Mouse (Mus musculus): ENCODE data around the gene Polr3e.
"Not testable (repeated sequence)": the region's sequence is repeated elsewhere in the genome, so short reads cannot be mapped to it uniquely, and the experiment has no call there.

The Polr3e gene

DNA sequence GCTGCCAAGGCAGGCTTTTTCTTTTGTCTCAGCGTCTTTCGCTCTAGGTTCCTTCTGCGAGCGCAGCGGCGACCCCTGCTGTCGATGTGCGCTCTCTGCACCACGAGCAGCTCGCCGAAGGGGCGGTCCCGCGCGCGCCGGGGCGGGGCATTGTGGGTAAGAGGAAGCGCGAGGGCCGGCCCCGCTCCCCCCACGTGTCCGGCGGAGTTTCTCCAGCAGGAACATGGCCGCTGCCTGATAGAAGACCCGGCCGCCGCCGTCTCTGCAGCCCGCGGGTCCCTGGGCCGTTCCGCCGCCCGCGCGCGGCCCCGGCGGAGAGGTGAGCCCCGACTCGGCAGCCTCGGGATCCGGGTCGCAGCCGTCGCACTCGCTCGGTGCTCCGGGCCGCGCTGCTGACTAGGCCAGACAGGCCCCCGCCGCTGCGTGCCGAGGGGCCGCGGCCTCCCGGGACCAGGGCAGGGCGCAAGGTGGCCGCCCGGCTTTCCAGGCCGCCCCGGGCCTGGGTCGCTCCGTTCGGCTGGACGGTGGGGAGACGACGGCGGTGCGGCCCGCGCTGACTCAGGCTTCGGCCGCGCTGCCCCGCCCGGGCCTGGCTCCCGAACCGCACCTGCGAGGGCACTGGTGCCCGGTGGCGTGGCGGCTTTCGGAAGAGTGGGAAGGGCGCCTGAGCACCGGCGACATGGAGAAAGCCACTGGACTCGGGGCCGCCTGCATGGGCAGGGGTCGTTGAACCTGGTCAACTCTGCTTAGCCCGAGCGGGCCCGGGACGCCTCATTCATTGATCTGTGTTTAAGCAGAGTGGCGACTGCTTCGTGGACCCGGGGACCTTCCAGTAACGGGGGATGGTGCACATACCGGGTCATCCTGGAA lies at the start of gene Polr3e:
Gene Polr3e, plus strand, starts transcription at position 153 of the 870 bp plus-strand sequence.
- DNase-seq (ENCODE audit: low spot score in 2 of 2), result peak; percentile 99 to 100

DNA sequence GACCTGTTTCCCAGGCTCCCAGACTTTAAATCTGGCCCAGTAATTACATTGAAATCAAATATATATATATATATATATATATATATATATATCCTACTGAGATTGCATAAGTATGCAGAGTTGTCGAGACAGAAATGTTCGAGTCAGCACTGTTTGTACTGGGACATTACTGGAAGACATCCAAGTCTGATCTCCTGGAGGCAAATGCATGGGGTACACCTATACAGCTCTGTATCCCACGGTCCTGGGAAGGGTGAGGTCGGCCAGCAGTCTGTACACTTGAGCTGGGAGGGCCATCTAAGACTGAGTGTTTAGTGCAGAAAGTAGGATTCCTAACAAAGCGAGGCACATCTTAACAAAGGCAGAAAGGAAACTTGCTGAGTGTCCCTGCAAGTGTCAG lies 47.7 kb upstream of the Polr3e start:
- DNase-seq (ENCODE audit: low spot score in 2 of 2), result no peak

DNA sequence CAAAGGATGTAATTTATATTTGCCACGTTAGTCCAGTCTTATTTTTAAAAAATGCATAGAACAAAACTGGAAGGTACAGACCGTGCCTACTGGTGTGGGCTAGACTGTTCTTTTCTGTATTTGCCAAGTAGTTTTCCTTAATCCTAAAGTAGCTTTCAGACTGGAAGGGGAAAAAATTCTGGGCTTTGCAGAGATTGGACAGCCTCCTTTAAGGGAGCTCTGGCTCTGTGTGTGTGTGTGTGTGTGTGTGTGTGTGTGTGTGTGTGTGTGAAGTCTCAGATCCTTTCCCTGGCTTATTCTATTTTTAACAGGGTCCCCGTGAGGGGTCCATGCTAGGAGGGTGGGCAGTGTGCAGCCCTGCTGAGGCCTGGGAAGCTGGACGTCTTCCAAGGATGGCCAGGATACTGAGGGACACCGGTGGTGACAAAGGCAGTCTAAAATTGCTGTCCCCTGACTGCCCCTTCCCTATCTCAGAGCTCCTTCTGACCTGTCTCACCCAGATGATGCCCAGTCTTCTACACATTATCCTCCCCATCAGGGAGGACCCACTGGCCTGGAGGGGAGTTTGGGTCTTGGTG lies 47.0 kb upstream of the Polr3e start:
- DNase-seq (ENCODE audit: low spot score in 2 of 2), result no peak

DNA sequence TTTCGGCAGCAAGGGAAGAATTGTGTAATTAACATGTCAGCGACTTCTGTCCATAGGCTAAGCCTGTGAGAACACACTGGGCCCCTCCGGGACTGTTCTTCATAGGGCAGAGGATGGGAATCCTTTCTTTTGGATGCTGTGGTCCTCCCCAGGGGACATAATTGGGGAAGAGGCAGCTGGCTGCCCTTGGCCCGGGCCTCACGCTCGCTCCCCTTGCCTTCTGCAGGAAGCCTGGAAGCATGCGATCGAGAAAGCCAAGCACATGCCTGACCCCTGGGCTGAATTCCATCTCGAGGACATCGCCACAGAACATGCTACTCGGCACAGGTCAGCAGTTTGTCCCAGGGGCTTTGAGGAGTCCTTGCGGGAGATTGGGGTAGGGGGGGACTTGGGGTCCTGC lies 44.5 kb upstream of the Polr3e start:
- DNase-seq (ENCODE audit: low spot score in 2 of 2), result no peak

DNA sequence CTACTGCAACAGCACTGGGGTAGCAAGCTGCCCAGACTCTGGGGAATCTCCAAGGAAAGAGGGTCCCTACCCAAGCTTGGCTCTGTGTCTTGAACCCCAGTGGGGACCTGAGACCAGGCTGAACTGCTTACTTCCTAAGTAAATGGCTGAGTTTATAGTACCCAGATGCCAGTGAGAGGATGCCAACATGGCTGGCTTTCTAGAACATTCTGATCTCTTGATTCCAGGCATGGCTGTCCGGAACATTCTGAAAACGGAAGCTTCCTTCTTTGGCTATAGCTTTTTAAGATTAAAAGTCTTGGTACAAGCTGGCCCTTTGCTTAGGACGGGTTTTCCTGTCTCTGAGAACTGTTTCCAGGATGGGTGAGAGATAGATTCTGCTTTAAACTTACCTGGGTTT lies 43.5 kb upstream of the Polr3e start:
- DNase-seq (ENCODE audit: low spot score in 2 of 2), result no peak

DNA sequence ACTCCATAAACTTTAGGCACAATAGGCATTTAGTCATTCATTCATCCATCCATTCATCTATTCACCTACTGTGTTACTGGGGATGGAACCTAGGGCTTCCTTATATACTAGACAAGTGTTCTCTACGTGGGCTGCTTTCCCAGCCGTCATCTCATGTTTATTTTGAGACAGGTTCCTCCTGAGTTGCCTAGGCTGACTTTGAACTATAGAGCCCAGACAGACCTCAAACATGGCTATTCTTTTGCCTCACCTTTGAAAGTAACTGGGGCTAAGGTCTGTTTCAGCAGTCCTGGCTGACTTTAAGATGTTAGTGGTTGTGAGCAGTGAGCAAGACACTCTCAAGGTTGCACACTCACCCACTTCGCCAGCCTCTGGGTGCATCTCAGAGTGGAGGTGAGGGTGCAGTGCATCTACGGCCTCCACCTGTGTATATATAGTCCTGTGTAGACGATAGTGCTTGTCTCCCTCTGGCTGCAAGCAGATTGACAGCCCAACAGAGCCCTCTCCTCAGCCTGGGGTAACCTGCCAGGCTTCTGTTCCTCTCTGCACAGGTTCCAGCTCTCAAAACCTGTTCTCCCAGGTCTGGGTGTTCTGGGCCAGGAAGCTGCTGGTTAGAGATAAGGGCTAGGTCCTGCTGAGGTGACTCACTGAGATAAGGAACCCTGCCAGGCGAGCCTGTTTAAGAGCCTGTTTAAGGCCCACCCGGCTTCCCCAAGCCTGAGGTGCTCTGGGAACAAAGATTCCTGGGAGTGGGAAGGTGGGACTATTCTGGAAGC lies 42.6 kb upstream of the Polr3e start:
- DNase-seq (ENCODE audit: low spot score in 2 of 2), result no peak

DNA sequence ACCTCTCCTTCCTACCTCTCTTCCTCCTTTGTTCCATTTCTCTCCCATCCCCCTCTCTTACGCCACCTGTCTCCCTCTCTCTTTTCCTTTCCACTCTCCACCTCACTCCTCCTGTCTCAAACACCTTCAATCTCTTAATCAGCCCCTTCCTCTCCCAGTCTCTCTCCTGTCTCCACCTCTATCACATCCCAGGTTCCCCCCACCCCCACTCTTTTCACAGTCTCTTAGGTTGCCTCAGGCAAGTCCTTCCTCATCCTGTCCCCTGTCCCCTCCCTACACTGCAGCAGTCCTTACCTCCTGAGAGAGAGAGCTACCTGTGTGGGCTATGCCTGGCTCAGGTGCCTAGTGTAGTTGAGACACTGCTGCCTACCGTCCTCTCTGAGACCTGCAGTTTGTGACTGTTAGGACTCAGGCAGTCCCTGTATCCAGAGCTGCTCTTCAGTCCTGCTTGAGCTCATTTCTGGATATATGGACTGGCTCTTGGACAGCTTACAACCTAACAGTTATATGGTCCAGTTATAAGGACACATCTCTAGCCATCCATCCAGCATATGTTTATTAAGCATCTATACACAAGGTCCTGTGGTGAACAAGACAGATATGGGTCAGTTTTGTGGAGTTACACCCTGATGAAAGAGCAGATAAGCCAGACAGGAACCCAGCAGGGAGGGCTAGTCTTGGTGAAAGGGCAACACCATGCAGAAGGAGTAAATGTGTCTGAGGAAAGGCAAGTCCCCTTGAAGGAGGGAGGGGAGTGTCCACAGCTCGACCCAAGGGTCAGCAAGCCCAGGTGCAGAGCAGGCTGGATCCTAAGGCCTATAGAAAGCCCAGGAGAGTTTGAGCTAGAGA lies 41.8 kb upstream of the Polr3e start:
- DNase-seq (ENCODE audit: low spot score in 2 of 2), result no peak

DNA sequence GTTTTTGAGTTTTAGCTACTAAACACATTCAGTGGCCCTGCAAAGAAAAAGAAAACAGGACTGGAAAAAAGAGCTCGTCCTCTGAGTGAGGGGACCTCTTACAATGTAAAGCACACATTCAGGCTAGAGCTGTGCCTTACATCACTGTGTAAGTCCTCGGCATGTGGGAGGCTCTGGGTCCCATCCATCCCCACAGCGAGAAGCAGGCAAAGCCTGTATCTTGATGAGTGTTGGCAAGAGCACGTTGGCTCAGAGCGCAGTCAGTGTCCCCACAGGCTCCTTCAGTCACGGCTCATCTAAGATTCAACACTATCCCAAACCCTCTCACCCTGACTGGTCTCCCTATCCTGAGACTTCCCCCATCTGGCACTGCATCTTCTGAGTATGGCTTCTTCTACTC lies 39.3 kb upstream of the Polr3e start:
- DNase-seq (ENCODE audit: low spot score in 2 of 2), result no peak

DNA sequence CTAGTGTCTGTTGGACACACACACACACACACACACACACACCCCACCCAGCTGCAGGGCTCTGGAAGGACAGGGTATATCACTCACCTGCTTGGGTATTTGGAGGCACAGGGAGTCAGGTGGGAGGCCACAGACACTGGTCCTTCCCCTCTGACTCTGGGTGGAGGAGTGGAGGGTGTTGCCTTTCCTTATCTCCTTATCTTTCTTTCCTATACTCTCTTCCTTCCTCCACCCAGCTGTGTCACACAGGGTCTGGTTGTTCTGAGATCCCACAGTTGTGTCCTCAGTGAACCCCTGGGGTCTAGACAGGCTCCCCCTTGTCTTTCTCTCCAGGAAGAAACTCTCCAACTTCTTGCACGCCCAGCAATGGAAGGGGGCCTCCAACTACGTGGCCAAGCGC lies 37.6 kb upstream of the Polr3e start:
- DNase-seq (ENCODE audit: low spot score in 2 of 2), result no peak

DNA sequence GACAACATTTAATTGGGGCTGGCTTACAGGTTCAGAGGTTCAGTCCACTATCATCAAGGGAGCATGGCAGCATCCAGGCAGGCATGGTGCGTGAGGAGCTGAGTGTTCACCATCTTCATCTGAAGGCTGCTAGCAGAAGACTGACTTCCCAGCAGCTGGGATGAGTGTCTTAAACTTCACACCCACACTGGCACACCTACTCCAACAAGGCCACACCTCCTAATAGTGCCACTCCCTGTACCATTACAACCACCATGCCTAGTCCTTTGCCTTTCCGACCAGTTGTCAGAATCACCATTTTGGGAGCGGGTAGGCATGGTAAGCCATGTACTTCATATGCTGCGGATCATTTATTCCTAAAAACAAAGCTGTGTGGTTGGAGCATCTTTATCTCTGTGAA lies 36.8 kb upstream of the Polr3e start:
- no peak for DNase-seq (ENCODE audit: low spot score in 2 of 2)

DNA sequence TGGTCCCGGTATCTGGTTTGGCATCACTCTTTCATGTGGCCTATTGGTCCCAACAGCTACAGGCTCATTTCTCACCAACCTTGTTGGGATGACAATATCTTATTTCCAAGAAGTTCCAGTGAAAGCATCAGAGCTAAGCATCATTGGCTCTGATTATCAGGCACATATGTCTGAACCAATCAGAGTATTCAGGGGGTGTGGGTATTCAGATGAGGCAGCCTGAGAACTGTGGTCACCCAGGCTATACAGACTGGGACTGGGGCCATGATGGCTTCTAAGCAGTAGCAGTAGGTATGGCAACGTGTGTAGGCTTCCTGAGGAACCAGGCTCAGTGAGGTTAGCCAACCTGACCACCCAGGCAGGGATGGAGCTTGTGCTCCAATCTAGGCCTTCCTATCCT lies 36.1 kb upstream of the Polr3e start:
- DNase-seq (ENCODE audit: low spot score in 2 of 2), result no peak

DNA sequence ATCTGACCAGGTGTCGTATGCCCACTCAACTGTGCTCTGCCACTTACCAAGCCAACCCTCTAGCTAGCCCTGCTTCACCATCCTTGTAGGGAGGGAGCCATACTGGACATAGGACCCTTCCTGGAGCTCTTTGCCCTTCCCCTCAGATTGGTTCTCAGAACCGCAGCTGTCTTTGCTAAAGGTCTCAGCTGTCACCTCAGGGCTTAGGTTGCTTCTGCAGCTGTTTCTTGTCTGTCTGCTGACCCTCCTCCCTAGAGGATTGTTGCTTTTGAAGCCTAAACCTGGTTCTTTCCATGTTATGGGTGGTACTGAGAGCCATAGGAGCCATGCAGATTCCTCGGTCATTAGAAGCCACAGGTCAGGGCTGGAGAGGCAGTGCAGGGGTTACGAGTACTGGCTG lies 34.9 kb upstream of the Polr3e start:
- DNase-seq (ENCODE audit: low spot score in 2 of 2), result no peak

DNA sequence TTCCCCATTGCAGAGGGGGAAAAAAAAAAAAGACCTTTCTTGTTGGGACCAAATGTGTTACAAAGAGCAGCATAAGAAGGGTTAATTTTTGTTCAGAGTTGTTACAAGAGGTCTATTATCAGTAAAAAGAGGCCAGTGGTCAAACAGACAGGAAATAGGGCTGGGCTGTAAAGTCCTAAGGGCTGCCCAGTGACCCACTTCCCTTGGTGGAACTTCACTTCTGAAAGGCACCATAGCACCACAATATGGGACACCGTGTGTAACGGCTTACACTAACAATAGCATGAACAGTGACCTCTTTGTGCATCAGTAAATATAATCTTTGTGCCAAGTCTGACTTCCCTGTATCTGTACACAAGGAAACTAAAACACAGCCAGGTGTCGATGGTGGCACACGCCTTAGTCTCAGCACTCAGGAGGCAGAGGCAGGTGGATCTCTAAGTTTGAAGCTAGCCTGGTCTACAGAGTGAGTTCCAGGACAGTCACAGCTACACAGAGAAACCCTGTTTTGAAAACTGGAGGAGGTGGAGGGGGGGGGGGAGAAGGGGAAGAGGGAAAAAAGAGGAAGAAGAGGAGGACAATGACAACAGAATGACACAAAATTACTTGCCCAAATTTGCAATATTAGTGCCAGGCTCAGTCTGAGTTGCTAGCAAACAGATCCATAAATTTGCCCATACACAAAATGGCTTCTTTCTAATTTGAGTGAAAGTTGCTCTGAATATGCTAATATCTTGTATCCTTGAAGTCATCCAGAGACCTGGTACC lies 33.8 kb upstream of the Polr3e start:
- DNase-seq (ENCODE audit: low spot score in 2 of 2), result no peak

DNA sequence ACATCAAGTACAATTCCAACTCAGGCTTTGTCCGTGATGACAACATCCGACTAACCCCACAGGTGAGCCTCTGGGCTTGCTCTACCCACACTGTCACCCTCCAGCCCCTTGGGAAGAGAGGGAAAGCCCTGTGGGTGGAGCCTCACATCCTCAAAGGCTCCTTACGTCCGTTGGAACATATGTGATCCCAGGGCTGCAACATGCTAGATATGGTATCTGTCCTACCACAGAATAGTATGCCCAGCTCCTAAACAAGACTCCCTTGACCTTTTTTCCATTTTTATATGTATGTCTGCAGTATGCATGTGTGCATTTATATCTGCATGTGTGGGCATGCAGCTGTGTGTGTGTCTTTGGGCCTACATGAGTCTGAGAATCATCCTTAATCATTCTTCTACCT lies 32.8 kb upstream of the Polr3e start:
- DNase-seq (ENCODE audit: low spot score in 2 of 2), result no peak

DNA sequence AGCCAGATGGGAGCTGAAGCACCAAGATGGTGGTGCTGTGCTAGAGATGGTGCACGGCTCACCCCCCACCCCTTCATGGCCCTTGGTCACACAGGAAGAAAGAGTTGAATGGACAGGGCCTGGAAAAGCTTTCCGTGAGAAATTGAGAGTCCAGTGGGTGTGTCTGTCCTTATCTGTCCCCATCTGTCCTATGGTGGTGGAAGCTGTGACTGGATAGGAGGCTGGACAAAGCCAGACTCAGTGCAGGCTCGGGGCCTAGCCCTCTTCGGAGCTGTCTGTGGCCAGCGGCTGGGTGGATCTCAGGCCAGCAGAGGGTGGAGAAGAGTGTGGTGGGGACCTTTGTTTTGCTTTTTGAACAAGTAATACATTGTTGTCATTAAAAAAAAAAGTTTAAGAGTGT lies 24.4 kb upstream of the Polr3e start:
- DNase-seq (ENCODE audit: low spot score in 2 of 2), result no peak

DNA sequence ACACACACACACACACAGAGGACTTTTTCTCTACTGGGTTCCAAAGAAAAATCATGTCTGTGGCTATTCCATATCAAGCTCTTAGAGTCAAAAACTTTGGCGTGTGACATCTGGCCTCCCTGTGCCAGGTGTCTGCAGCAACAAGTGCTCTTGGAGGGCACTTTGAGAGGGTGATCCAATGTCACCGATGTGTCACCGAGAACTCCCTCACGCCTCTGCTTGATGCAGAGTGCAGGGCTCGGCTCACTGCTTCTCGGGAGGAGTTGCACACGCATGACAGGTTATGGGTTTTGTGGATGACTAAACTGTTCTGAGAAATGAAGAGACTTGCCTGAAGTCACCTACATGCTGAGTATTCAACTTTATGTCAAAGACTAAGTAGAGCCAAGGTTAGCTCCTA lies 20.5 kb upstream of the Polr3e start:
- DNase-seq (ENCODE audit: low spot score in 2 of 2), result no peak

DNA sequence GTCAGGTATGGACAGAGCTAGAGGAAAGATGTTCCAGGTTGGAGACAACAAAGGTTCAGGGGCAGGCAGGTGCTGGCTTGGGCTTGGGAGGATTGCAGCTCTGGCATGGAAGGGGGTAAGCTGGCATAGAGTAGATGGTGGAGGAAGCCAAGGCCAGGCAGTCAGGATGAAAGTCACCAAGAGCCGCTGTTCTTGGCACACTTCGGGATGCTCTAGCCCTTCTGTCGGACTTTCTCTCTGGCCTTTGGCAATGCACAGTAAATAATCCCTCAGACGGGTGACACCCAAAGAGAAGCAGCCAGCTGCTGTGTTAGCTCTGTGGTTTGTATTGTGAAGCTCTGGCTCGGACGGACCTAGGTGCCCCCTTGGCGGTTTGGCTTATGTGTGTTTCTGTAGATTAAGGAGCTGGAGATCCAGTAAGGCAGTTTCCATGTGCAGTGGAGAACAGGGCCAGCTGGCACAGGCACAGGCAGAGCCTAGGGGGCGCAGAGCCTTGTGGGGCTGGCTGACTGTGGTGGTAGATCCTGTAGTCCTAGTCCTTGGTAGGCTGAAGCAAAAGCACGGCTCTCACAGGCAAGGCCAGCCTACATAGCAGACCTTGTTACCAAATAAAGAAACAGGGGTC lies 19.7 kb upstream of the Polr3e start:
- DNase-seq (ENCODE audit: low spot score in 2 of 2), result peak in 1 of 2 experiments; percentile 44

DNA sequence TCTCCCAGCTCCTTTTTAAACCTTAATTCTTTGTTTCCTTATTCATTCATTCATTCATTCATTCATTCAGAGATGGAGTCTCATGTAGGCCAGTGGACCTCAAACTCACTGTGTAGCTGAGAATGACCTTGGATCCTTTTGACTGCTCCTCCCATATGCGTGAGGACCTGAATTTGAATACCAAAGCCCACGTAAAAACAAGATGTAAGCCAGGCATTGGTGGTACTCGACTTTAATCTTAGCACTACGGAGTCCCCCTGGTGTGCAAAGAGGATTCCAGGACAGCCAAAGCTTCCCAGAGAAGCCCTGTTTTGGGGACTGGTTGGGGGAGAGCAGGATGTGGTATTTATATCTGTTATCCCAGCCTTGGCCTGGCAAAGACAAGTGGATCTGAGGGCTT lies 17.4 kb upstream of the Polr3e start:
- DNase-seq (ENCODE audit: low spot score in 2 of 2), result no peak

DNA sequence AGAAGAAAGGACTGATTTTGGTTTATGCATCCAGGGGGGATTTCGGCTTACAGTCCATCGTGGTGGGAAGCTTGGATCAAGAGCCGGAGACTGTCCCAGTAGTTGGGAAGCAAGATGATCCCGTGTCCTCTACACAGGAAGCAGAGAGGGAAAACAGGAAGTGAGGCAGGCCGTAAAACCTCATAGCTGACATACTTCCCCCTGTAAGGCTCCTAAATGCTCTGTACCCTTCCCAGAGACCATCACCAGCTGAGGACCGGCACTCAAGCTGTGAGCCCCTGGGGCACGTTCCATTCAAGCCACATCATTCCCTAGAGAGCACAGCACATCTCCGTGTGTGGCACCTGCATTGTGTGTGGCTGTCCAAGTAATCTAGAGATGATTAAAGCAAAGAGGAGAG lies 15.8 kb upstream of the Polr3e start:
- no peak for DNase-seq (ENCODE audit: low spot score in 2 of 2)

DNA sequence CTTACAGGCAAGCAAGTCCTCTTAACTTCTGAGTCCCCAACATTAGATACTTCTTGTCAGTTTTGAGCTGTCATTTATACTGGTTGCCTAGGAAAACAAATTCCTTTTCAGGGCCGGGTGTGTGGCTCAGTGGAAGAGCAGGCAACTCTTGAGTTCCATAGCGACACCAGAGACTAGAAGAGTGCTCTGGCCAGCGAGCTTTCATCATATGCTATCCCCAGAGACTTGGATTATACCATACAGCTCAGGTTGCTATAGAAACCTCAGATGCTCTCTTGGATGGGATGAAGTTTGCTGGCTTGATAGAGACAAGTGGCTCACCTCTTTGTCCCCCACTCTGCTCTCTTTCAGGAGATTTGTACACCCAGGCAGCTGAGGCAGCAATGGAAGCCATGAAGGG lies 14.6 kb upstream of the Polr3e start:
- no peak for DNase-seq (ENCODE audit: low spot score in 2 of 2)

DNA sequence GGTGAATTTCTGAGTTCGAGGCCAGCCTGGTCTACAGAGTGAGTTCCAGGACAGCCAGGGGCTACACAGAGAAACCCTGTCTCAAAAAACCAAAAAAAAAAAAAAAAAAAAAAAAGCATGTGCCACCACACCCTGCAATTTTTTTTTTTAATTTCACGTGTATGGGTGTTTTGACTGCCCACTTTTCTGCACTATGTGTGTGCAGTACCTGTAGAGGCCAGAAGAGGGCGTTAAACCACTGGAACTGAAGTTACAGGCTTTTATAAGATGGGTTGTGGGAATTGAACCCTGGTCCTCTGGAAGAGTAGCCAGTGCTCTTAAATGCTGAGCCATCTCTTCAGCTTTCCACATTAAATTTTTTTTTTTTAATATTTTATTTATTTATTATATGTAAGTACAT lies 7.4 kb upstream of the Polr3e start:
- DNase-seq (ENCODE audit: low spot score in 2 of 2), result not testable (repeated sequence)
